Mouse (Mus musculus): ENCODE measurements around the gene Hapln2. TPM values are rescaled to one million over a fixed set of nuclear protein-coding genes. Genes with fewer than 3 reads are reported as not detected.

Gene Hapln2
- 0.10 TPM in 1 of 2 replicates, not detected in the other for polyA plus RNA-seq (2012; rRNA removed; ENCODE audit: low replicate concordance)

DNA sequence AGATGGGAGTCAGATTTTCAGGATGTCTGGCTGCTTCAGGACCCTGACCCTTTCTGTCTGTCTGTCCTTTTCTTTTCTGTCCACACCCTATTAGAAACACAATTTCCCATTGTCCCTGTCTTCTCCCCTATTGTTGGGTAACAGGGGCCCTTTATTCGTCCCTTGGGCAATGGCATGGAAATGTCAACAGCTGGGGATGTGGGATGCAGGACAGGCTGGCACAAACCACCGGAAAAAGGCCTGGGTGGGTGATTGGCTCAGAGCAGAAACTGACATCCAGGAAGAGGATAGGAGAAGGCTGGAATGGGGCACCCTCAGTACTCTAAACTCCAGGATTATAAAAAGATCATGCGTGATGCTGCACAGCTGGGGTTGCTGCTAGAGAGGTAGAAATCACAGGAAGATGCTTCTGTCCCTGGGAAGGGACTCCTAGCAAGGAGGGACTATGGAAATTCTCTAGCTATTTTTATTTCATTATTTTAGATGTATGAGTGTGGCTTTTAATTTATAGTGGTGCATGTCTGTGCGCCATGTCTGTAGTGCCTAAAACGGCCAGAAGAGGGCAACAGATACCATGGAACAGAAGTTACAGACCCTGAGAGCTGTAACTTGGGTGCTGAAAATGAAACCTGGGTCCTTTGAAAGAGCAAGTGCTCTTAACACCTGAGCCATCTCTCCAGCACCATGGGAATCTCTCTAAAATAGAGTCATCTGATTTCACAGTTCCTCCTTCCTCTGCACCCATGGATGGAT, at the start of gene Hapln2:
TSS of gene Hapln2 (minus strand) at position 150 of the 753 bp plus-strand sequence.

GRCm38 (mm10) chr3:88057902-88058696, 30.7 kb upstream of the Hapln2 start, which contains the start of gene Naxe:
Gene Naxe, minus strand, starts transcription at chr3:88058495.

DNA sequence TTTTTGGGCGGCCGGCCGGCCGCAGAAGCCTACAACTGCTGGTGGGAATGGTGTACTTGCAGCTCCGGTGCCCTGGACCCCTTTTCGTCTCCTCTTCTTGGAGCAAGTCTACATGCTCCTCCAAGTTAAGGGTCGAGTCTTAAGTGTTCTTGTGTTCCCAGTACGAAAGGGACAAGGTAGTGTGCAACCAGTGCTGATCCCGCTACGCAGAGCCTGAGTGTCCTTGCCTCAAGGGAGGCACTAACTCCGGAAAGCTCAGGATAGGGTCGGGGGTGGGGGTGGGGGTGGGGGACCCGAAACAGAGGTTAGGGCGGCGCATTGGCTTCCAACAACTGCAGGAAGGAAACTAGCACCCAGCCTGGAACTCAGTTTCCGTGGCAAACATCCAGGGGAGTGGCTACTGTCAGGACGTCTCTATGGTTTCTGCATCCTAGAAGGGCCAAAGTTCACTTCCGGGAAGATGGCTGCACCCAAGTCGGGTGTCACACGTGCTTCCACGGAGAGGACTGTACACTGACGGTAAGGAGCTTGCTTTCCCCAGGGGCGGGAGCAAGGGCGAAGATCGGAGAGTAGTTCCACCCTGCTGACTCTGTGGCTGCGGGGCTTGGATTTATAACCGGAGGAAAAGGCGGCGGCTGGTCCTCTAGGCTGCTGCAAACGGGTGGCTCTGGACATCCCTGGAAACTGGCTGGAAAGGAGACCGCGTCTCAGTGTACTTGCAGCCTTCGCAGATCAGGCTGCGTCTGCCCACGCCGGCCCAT, 15.5 kb upstream of the Hapln2 start, which contains the start of gene Gpatch4:
TSS of gene Gpatch4 (plus strand) at position 448 of the 761 bp plus-strand sequence.

DNA sequence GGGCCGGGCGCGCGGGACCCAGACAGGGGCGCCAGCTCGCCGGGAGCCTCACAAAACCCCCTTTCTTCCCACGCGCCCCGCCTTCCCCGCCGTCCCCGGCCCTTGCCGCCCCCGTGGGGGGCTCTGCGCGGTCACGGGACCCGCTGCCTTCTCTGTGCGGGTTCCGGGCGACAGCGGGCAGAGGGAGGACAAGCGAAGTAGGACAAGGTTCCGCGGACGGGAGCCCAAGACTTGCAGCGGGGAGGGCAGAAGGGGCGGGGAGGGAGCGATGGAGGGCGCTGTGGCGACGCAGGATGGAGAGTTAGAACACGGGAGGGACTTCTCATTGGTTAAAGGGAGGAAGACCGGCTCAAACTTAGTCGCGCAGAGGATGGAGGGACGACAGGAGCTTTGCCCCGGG, 27.2 kb downstream of the Hapln2 start, which contains the start of gene Bcan:
TSS of gene Bcan (minus strand) at position 50 of the 400 bp plus-strand sequence.

Other genes with a start within 250 kb of the Hapln2 start
- gene Ntrk1, start 232.4 kb downstream of the Hapln2 start, polyA plus RNA-seq (2012; rRNA removed; ENCODE audit: low replicate concordance) = 0.59 and 3.7 TPM in 2 replicates
- 0.06 and 0.39 TPM in 2 replicates for gene Insrr, start 230.6 kb downstream of the Hapln2 start, polyA plus RNA-seq (2012; rRNA removed; ENCODE audit: low replicate concordance)
- gene Pear1, start 203.3 kb downstream of the Hapln2 start, polyA plus RNA-seq (2012; rRNA removed; ENCODE audit: low replicate concordance) = 102 and 106 TPM in 2 replicates
- 0.92 and 3.1 TPM in 2 replicates for gene Sh2d2a, start 180.8 kb downstream of the Hapln2 start, polyA plus RNA-seq (2012; rRNA removed; ENCODE audit: low replicate concordance)
- gene Prcc, start 142.0 kb downstream of the Hapln2 start, polyA plus RNA-seq (2012; rRNA removed; ENCODE audit: low replicate concordance) = 27.3 and 46.0 TPM in 2 replicates
- 95.2 and 115 TPM in 2 replicates for gene Hdgf, start 121.3 kb downstream of the Hapln2 start, polyA plus RNA-seq (2012; rRNA removed; ENCODE audit: low replicate concordance)
- gene Mrpl24, start 108.1 kb downstream of the Hapln2 start, polyA plus RNA-seq (2012; rRNA removed; ENCODE audit: low replicate concordance) = 55.5 and 56.0 TPM in 2 replicates
- gene Isg20l2, start 97.3 kb downstream of the Hapln2 start, polyA plus RNA-seq (2012; rRNA removed; ENCODE audit: low replicate concordance) = 11.2 and 25.2 TPM in 2 replicates
- 25.5 and 39.3 TPM in 2 replicates for gene Rrnad1, start 96.9 kb downstream of the Hapln2 start, polyA plus RNA-seq (2012; rRNA removed; ENCODE audit: low replicate concordance)
- gene Crabp2, start 78.9 kb downstream of the Hapln2 start, polyA plus RNA-seq (2012; rRNA removed; ENCODE audit: low replicate concordance) = 5.0 TPM in 1 of 2 replicates, not detected in the other
- gene Nes, start 56.5 kb downstream of the Hapln2 start, polyA plus RNA-seq (2012; rRNA removed; ENCODE audit: low replicate concordance) = 7.7 and 9.3 TPM in 2 replicates
- gene Bcan, start 27.4 kb downstream of the Hapln2 start, polyA plus RNA-seq (2012; rRNA removed; ENCODE audit: low replicate concordance) = not detected in 2 replicates
- 4.1 and 19.7 TPM in 2 replicates for gene Gpatch4, start 15.5 kb upstream of the Hapln2 start, polyA plus RNA-seq (2012; rRNA removed; ENCODE audit: low replicate concordance)
- gene Naxe, start 30.9 kb upstream of the Hapln2 start, polyA plus RNA-seq (2012; rRNA removed; ENCODE audit: low replicate concordance) = 119 and 130 TPM in 2 replicates
- gene Ttc24, start 50.7 kb upstream of the Hapln2 start, polyA plus RNA-seq (2012; rRNA removed; ENCODE audit: low replicate concordance) = not detected in 2 replicates
- gene Iqgap3, start 54.4 kb upstream of the Hapln2 start, polyA plus RNA-seq (2012; rRNA removed; ENCODE audit: low replicate concordance) = 1.4 and 12.8 TPM in 2 replicates
- gene Mef2d, start 114.8 kb upstream of the Hapln2 start, polyA plus RNA-seq (2012; rRNA removed; ENCODE audit: low replicate concordance) = 56.6 and 78.8 TPM in 2 replicates
- 1.3 and 2.6 TPM in 2 replicates for gene Rhbg, start 227.1 kb upstream of the Hapln2 start, polyA plus RNA-seq (2012; rRNA removed; ENCODE audit: low replicate concordance)